Mouse (Mus musculus): ENCODE results near the gene Rps6ka5. TPM values are rescaled to one million over a fixed set of nuclear protein-coding genes. Genes with fewer than 3 reads are reported as not detected.

Gene Rps6ka5
- polyA plus RNA-seq, 1 experiment from 2014 or later = 1.6 TPM

DNA sequence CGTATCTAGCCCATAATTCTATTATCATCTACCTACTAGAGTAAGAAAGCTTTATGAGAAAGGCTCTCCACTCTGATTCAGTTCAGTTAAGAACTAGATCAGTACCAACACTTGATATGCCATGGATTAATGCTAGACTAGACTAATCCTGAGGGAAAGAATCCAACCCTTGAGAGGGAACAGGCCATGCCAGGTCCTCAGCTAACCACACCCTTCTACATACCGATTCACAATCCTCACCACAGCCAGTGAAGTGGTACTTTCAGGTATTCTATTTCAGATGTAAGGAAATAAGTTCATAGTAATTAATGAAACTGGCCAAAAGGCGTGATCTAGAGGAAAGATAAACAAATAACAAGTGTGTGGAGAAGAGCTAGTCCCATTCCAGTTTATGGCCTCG is 70.8 kb downstream of the Rps6ka5 start:
- H3K9ac ChIP-seq = no peak overlapping the region
- 65% methylated on average over 4 of the region's 4 CpGs for WGBS (ENCODE audit: insufficient replicate concordance)
- H3K4me1 ChIP-seq (replicated peaks) = no peaks in the 10 kb centered on the region
- no peak overlapping the region for H3K4me3 ChIP-seq (replicated peaks)
- H3K4me2 ChIP-seq = no peak overlapping the region
- no peaks in the 10 kb centered on the region for H3K36me3 ChIP-seq (replicated peaks)
- H3K9me3 ChIP-seq (replicated peaks) = no peaks in the 10 kb centered on the region
- ATAC-seq (ENCODE audit: insufficient read depth) = no peak
- H3K27ac ChIP-seq (replicated peaks) = no peak overlapping the region
- H3K27me3 ChIP-seq = no peaks in the 10 kb centered on the region

DNA sequence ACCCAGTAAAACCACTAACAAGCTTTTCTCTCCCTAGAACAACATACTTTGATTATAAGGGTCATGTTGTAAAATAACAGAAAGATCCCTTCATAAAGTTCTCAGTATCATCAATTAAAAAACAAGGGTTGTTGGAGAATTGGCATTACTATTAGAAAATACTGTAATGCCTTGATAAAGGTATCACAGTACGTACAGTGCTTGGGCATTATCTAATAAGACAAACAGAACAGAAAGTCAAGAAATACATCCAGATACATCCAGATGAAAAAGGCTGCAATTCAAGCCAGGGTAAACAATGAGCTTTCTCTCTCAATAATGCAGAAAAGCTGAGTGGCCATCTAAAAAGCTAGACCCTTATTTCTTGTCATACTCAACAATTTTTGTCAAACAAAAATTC is 84.8 kb downstream of the Rps6ka5 start:
- Histone ChIP-seq H3K27me3 (no peaks in the 10 kb centered on the region), H3K36me3 (replicated peaks) (no peaks in the 10 kb centered on the region), H3K4me2 (no peak overlapping the region), H3K4me1 (replicated peaks) (peaks cover 5% of the 10 kb centered on the region; the same call in 1 of the 2 replicates), H3K27ac (replicated peaks) (no peak overlapping the region), H3K9me3 (replicated peaks) (no peaks in the 10 kb centered on the region), H3K4me3 (replicated peaks) (no peak overlapping the region), H3K9ac (no peak overlapping the region)
- ATAC-seq (ENCODE audit: insufficient read depth) = no peak
- WGBS (ENCODE audit: insufficient replicate concordance) = 31% methylated on average over 1 of the region's 1 CpGs

- ATAC-seq (ENCODE audit: insufficient read depth) = no peak
- 71% methylated on average over 3 of the region's 3 CpGs for WGBS (ENCODE audit: insufficient replicate concordance)
- Histone ChIP-seq H3K27ac (replicated peaks) (no peak overlapping the region), H3K27me3 (no peaks in the 10 kb centered on the region), H3K36me3 (replicated peaks) (no peaks in the 10 kb centered on the region), H3K4me3 (replicated peaks) (no peak overlapping the region), H3K9me3 (replicated peaks) (no peaks in the 10 kb centered on the region), H3K4me2 (no peak overlapping the region), H3K9ac (no peak overlapping the region), H3K4me1 (replicated peaks) (peaks cover 5% of the 10 kb centered on the region; the same call in 1 of the 2 replicates)
Measured at GRCm38 (mm10) chr12:100640726-100641125, 86.1 kb downstream of the Rps6ka5 start.

DNA sequence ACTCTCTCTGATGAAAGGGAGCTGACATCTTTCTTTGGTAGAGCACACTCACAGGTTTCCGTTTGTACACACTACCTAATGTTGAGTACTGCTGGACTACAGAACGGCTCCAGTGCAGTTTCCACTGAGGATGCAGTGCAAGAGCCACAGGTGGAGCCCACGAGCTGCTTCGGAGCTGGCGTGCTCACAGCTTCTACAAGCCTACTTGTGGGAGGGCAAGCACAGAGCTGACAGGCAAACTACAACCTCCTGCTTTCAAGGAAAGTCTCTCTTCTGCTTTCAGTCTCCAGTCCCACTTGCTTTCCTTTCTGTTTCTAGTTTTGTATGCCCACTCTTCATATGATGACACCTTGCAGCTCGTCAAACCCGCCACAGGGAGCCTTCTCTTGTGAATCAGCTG is 87.1 kb downstream of the Rps6ka5 start:
- Histone ChIP-seq H3K9ac (no peak overlapping the region), H3K27ac (replicated peaks) (no peak overlapping the region), H3K4me1 (replicated peaks) (peaks cover 5% of the 10 kb centered on the region; the same call in 1 of the 2 replicates), H3K4me2 (no peak overlapping the region), H3K27me3 (no peaks in the 10 kb centered on the region), H3K36me3 (replicated peaks) (no peaks in the 10 kb centered on the region), H3K9me3 (replicated peaks) (no peaks in the 10 kb centered on the region), H3K4me3 (replicated peaks) (no peak overlapping the region)
- no peak for ATAC-seq (ENCODE audit: insufficient read depth)
- 26% methylated on average over 7 of the region's 7 CpGs for WGBS (ENCODE audit: insufficient replicate concordance)

GRCm38 (mm10) chr12:100637886-100638285 is 88.9 kb downstream of the Rps6ka5 start:
- Histone ChIP-seq H3K4me3 (replicated peaks) (no peak overlapping the region), H3K9me3 (replicated peaks) (no peaks in the 10 kb centered on the region), H3K9ac (no peak overlapping the region), H3K4me2 (no peak overlapping the region), H3K27ac (replicated peaks) (no peak overlapping the region), H3K27me3 (no peaks in the 10 kb centered on the region), H3K36me3 (replicated peaks) (no peaks in the 10 kb centered on the region), H3K4me1 (replicated peaks) (peaks cover 5% of the 10 kb centered on the region; the same call in 1 of the 2 replicates)
- no peak for ATAC-seq (ENCODE audit: insufficient read depth)
- 75% methylated on average over 8 of the region's 8 CpGs for WGBS (ENCODE audit: insufficient replicate concordance)

- Histone ChIP-seq H3K27ac (replicated peaks) (no peak overlapping the region), H3K4me3 (replicated peaks) (no peak overlapping the region), H3K27me3 (no peaks in the 10 kb centered on the region), H3K9ac (no peak overlapping the region), H3K36me3 (replicated peaks) (no peaks in the 10 kb centered on the region), H3K4me2 (no peak overlapping the region), H3K4me1 (replicated peaks) (peaks cover 5% of the 10 kb centered on the region; the same call in 1 of the 2 replicates), H3K9me3 (replicated peaks) (no peaks in the 10 kb centered on the region)
- ATAC-seq (ENCODE audit: insufficient read depth) = no peak
- WGBS (ENCODE audit: insufficient replicate concordance) = 35% methylated on average over 3 of the region's 3 CpGs
Measured at GRCm38 (mm10) chr12:100636733-100637132, 90.0 kb downstream of the Rps6ka5 start.

DNA sequence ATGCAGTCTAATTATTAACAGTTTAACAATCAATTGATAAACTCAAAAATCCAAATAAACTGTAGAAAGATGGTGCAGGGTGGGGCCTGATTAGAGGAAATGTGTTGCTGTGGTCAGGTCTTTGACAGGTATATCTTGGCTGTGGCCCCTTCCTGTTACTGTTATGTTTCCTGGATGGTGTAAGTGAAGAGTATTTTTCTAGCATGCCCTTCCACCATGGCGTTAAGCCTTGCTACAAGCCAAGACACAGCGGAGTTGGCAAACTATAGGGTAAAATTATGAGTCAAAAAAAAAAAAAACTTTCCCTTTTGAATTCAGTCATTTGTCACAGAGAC is 90.5 kb downstream of the Rps6ka5 start:
- Histone ChIP-seq H3K36me3 (replicated peaks) (no peaks in the 10 kb centered on the region), H3K27ac (replicated peaks) (no peak overlapping the region), H3K4me2 (no peak overlapping the region), H3K4me1 (replicated peaks) (peaks cover 5% of the 10 kb centered on the region; the same call in 1 of the 2 replicates), H3K9me3 (replicated peaks) (no peaks in the 10 kb centered on the region), H3K9ac (no peak overlapping the region), H3K4me3 (replicated peaks) (no peak overlapping the region), H3K27me3 (no peaks in the 10 kb centered on the region)
- WGBS (ENCODE audit: insufficient replicate concordance) = 35% methylated on average over 2 of the region's 2 CpGs
- no peak for ATAC-seq (ENCODE audit: insufficient read depth)

DNA sequence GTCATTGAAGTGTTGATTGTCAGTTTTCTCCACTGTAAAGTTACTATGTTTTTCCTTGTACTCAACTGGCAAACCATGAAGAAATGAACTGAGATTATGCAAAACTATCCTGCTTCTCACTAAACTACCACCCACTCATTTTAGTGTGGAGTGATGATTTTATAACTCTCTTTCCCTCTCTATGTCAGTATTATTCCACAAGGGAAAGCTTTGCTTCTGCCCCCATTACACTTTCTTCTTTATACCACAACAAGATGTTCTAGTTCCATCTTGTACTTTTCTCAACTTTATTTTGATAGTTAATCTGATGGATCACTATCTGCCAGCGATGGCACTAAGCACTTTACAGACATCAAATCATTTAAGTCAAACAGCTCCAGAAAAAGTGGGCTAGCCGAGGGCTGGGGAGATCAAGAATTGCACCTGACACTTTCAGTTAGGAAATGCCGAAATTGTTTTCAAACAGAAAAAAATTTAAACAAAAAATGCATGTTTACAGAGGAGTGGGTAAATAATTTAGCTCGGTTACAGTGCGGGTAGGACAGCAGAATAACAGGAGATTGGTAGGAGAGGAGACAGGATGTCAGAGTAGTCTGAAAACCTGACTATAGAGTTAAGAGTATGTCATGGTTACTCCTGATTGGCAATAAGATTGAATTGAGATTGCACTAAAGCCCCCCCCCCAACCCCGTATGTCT is 91.0 kb downstream of the Rps6ka5 start:
- H3K36me3 ChIP-seq (replicated peaks) = no peaks in the 10 kb centered on the region
- ATAC-seq (ENCODE audit: insufficient read depth) = no peak
- WGBS (ENCODE audit: insufficient replicate concordance) = 54% methylated on average over 6 of the region's 6 CpGs

GRCm38 (mm10) chr12:100633231-100633630 is 93.6 kb downstream of the Rps6ka5 start:
- Histone ChIP-seq H3K9me3 (replicated peaks) (no peaks in the 10 kb centered on the region), H3K36me3 (replicated peaks) (no peaks in the 10 kb centered on the region), H3K4me3 (replicated peaks) (no peak overlapping the region), H3K4me2 (no peak overlapping the region), H3K27me3 (no peaks in the 10 kb centered on the region), H3K27ac (replicated peaks) (no peak overlapping the region), H3K4me1 (replicated peaks) (no peaks in the 10 kb centered on the region), H3K9ac (no peak overlapping the region)
- 59% methylated on average over 3 of the region's 3 CpGs for WGBS (ENCODE audit: insufficient replicate concordance)
- no peak for ATAC-seq (ENCODE audit: insufficient read depth)

More for the DNA sequence above, 91.0 kb downstream of the Rps6ka5 start:
- Histone ChIP-seq H3K4me3 (replicated peaks) (no peak overlapping the region), H3K4me1 (replicated peaks) (peaks cover 5% of the 10 kb centered on the region; the same call in 1 of the 2 replicates), H3K27me3 (no peaks in the 10 kb centered on the region), H3K9me3 (replicated peaks) (no peaks in the 10 kb centered on the region), H3K9ac (no peak overlapping the region), H3K4me2 (no peak overlapping the region), H3K27ac (replicated peaks) (no peak overlapping the region)

- Histone ChIP-seq H3K36me3 (replicated peaks) (no peaks in the 10 kb centered on the region), H3K27ac (replicated peaks) (no peak overlapping the region), H3K4me2 (no peak overlapping the region), H3K27me3 (no peaks in the 10 kb centered on the region), H3K9me3 (replicated peaks) (no peaks in the 10 kb centered on the region), H3K4me3 (replicated peaks) (no peak overlapping the region), H3K4me1 (replicated peaks) (no peaks in the 10 kb centered on the region), H3K9ac (no peak overlapping the region)
- 66% methylated on average over 7 of the region's 7 CpGs for WGBS (ENCODE audit: insufficient replicate concordance)
- no peak for ATAC-seq (ENCODE audit: insufficient read depth)
Measured at GRCm38 (mm10) chr12:100631286-100631685, 95.5 kb downstream of the Rps6ka5 start.

- 72% methylated on average over 6 of the region's 6 CpGs for WGBS (ENCODE audit: insufficient replicate concordance)
- Histone ChIP-seq H3K4me1 (replicated peaks) (no peaks in the 10 kb centered on the region), H3K9ac (no peak overlapping the region), H3K27me3 (no peaks in the 10 kb centered on the region), H3K9me3 (replicated peaks) (no peaks in the 10 kb centered on the region), H3K4me3 (replicated peaks) (no peak overlapping the region), H3K27ac (replicated peaks) (no peak overlapping the region), H3K4me2 (no peak overlapping the region), H3K36me3 (replicated peaks) (no peaks in the 10 kb centered on the region)
- ATAC-seq (ENCODE audit: insufficient read depth) = no peak
Measured at GRCm38 (mm10) chr12:100629126-100629920, 97.5 kb downstream of the Rps6ka5 start.

Data from liver, embryonic 15.5 days (tissue).